Mouse (Mus musculus): Measurements from ENCODE around the gene Prune1. TPM values are rescaled to one million over a fixed set of nuclear protein-coding genes. Genes with fewer than 3 reads are reported as not detected.

Gene Prune1
- polyA plus RNA-seq (2012; rRNA removed), result 43.2 and 47.6 TPM in 2 replicates

GRCm38 (mm10) chr3:95281216-95282126 lies at the start of gene Prune1, which contains the start of gene Mindy1:
Gene Prune1, minus strand, starts transcription at chr3:95282076.
Gene Mindy1, plus strand, starts transcription at chr3:95281345.
- Histone ChIP-seq H3K4me1 (ENCODE audit: control insufficient read depth, insufficient read depth, low read length) (peaks cover 16% of the 10 kb centered on the region), H3K4me3 (replicated peaks; ENCODE audit: insufficient read depth, low read depth, low read length) (peak within 1 kb of the TSS; percentile 84), H3K27ac (ENCODE audit: insufficient read depth, low read length) (peak within 1 kb of the TSS; percentile 97), H3K27me3 (ENCODE audit: control insufficient read depth, insufficient read depth, low read length) (no peaks in the 10 kb centered on the region)
- TF ChIP-seq CTCF (IDR thresholded peaks at IDR 0.05; ENCODE audit: borderline replicate concordance, insufficient read depth, low read depth, low read length), result no peak
- TF ChIP-seq POLR2A (IDR thresholded peaks at IDR 0.05; ENCODE audit: borderline replicate concordance, insufficient read depth, low read length), result peak; percentile 70; the same call in 1 of the 2 replicates
- DNase-seq, result peak; percentile 99
- WGBS, result under 1% methylated on average over 53 of the region's 53 CpGs

- Histone ChIP-seq H3K27ac (ENCODE audit: insufficient read depth, low read length) (no peak overlapping the region), H3K4me1 (ENCODE audit: control insufficient read depth, insufficient read depth, low read length) (no peaks in the 10 kb centered on the region), H3K27me3 (ENCODE audit: control insufficient read depth, insufficient read depth, low read length) (no peaks in the 10 kb centered on the region), H3K4me3 (replicated peaks; ENCODE audit: insufficient read depth, low read depth, low read length) (no peak overlapping the region)
- no peak for DNase-seq
- 100% methylated on average over 1 of the region's 1 CpGs for WGBS
- TF ChIP-seq CTCF (IDR thresholded peaks at IDR 0.05; ENCODE audit: borderline replicate concordance, insufficient read depth, low read depth, low read length) (no peak), POLR2A (IDR thresholded peaks at IDR 0.05; ENCODE audit: borderline replicate concordance, insufficient read depth, low read length) (no peak)
These were observed 49.7 kb upstream of the Prune1 start for GRCm38 (mm10) chr3:95331528-95331927.

- no peaks in the 10 kb centered on the region for H3K27me3 ChIP-seq (ENCODE audit: control insufficient read depth, insufficient read depth, low read length)
- no peak overlapping the region for H3K4me3 ChIP-seq (replicated peaks; ENCODE audit: insufficient read depth, low read depth, low read length)
- 91% methylated on average over 1 of the region's 1 CpGs for WGBS
- no peak for DNase-seq
- no peak overlapping the region for H3K27ac ChIP-seq (ENCODE audit: insufficient read depth, low read length)
- TF ChIP-seq POLR2A (IDR thresholded peaks at IDR 0.05; ENCODE audit: borderline replicate concordance, insufficient read depth, low read length) (no peak), CTCF (IDR thresholded peaks at IDR 0.05; ENCODE audit: borderline replicate concordance, insufficient read depth, low read depth, low read length) (no peak)
- H3K4me1 ChIP-seq (ENCODE audit: control insufficient read depth, insufficient read depth, low read length), result no peaks in the 10 kb centered on the region
These were observed 47.0 kb upstream of the Prune1 start for GRCm38 (mm10) chr3:95328803-95329404.

GRCm38 (mm10) chr3:95324454-95325144 lies 42.7 kb upstream of the Prune1 start:
- no peak for TF ChIP-seq CTCF (IDR thresholded peaks at IDR 0.05; ENCODE audit: borderline replicate concordance, insufficient read depth, low read depth, low read length)
- no peak for TF ChIP-seq POLR2A (IDR thresholded peaks at IDR 0.05; ENCODE audit: borderline replicate concordance, insufficient read depth, low read length)
- Histone ChIP-seq H3K27ac (ENCODE audit: insufficient read depth, low read length) (no peak overlapping the region), H3K4me3 (replicated peaks; ENCODE audit: insufficient read depth, low read depth, low read length) (no peak overlapping the region), H3K4me1 (ENCODE audit: control insufficient read depth, insufficient read depth, low read length) (no peaks in the 10 kb centered on the region), H3K27me3 (ENCODE audit: control insufficient read depth, insufficient read depth, low read length) (no peaks in the 10 kb centered on the region)
- no peak for DNase-seq
- 91% methylated on average over 6 of the region's 6 CpGs for WGBS

- Histone ChIP-seq H3K4me1 (ENCODE audit: control insufficient read depth, insufficient read depth, low read length) (no peaks in the 10 kb centered on the region), H3K27me3 (ENCODE audit: control insufficient read depth, insufficient read depth, low read length) (no peaks in the 10 kb centered on the region), H3K4me3 (replicated peaks; ENCODE audit: insufficient read depth, low read depth, low read length) (no peak overlapping the region), H3K27ac (ENCODE audit: insufficient read depth, low read length) (no peak overlapping the region)
- WGBS, result 89% methylated on average over 3 of the region's 3 CpGs
- no peak for DNase-seq
- no peak for TF ChIP-seq CTCF (IDR thresholded peaks at IDR 0.05; ENCODE audit: borderline replicate concordance, insufficient read depth, low read depth, low read length)
- no peak for TF ChIP-seq POLR2A (IDR thresholded peaks at IDR 0.05; ENCODE audit: borderline replicate concordance, insufficient read depth, low read length)
These were observed 41.6 kb upstream of the Prune1 start for GRCm38 (mm10) chr3:95323429-95323828.

GRCm38 (mm10) chr3:95319701-95320625 lies 38.1 kb upstream of the Prune1 start:
- Histone ChIP-seq H3K27ac (ENCODE audit: insufficient read depth, low read length) (no peak overlapping the region; the same call in 1 of the 2 replicates), H3K4me1 (ENCODE audit: control insufficient read depth, insufficient read depth, low read length) (peaks cover 7% of the 10 kb centered on the region; the same call in 1 of the 2 replicates), H3K27me3 (ENCODE audit: control insufficient read depth, insufficient read depth, low read length) (no peaks in the 10 kb centered on the region), H3K4me3 (replicated peaks; ENCODE audit: insufficient read depth, low read depth, low read length) (no peak overlapping the region)
- TF ChIP-seq POLR2A (IDR thresholded peaks at IDR 0.05; ENCODE audit: borderline replicate concordance, insufficient read depth, low read length) (no peak), CTCF (IDR thresholded peaks at IDR 0.05; ENCODE audit: borderline replicate concordance, insufficient read depth, low read depth, low read length) (no peak)
- peak in 1 of 2 experiments; percentile 25 for DNase-seq
- WGBS, result 66% methylated on average over 12 of the region's 12 CpGs

All from cerebellum, adult 2 months (tissue).